Mouse (Mus musculus): ENCODE data around the gene Cenpo. TPM values are rescaled to one million over a fixed set of nuclear protein-coding genes. Genes with fewer than 3 reads are reported as not detected.
"Not testable (repeated sequence)": the region's sequence is repeated elsewhere in the genome, so short reads cannot be mapped to it uniquely, and the experiment has no call there.

The Cenpo gene
- 1 to 10 TPM; 3.3 to 5.7 (median 4.7) TPM for total RNA-seq (2022)

DNA sequence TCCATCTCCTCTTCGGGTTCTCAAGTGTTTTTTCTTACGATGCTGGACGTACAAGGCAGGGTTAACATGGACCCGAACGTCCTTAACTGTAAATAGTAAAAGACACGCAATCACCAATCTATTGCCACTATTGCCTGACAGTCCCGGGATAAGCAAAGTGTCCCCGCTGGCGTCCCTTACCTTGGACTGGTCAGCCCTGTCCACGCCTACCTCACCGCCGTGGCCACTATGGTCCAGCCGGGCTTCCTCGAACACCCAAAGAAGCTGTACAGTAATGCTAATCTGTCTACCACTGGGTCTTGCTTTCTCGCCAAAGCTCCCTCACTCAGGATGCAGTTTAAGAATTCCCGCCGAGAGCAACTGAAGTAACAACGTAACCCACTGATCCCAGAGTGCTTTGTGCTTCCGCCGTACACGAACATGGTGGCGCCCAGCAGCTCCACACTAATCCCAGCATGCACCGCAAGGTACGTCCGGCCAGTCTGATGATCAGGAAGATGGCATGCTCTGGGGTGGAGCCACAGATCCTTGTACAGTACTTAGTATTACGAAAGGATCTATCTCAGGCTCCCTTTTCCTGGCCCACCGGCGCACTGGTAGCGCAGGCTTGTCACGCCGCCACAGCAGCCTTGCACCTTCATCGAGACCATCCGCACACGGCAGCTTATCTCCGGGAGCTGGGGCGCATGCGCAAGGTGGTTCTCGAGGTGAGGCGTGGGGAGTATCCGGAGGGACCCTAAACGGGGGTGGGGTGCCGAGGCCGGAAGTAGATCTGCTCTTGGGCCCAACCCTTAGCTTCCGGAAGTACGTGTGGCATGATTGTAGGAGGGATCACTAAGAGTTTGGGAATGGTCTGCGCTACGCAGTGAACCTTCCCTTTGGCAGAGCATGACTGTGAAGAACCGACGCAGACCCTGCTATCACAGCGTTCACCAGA lies at the start of gene Cenpo, which contains the start of gene Ptrhd1:
Gene Cenpo (minus strand): TSS at position 723 of the 937 bp plus-strand sequence.
Gene Ptrhd1 (plus strand): TSS at position 456 of the 937 bp plus-strand sequence.
- peak; percentile 96 to 98 for DNase-seq (ENCODE audit: low spot score in 2 of 2)

DNA sequence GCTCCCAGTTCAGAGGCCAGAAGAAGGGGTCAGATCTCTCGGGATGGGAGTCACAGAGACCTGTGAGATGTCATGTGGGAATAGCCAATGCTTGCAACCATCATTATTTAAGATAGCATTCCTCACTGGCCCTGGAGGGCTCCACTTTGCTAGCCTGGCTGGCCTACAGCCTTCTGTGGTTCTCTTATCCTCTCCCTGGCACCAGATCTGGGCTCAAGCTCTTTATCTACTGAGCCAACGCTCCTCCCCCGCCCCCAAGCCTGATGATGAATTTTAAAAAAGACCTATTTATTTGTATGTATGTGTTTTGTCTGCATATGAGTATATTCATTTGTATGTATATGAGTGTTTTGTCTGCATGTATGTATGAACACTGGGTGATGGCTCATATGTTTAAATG lies 45.8 kb upstream of the Cenpo start:
- DNase-seq (ENCODE audit: low spot score in 2 of 2) = no peak

DNA sequence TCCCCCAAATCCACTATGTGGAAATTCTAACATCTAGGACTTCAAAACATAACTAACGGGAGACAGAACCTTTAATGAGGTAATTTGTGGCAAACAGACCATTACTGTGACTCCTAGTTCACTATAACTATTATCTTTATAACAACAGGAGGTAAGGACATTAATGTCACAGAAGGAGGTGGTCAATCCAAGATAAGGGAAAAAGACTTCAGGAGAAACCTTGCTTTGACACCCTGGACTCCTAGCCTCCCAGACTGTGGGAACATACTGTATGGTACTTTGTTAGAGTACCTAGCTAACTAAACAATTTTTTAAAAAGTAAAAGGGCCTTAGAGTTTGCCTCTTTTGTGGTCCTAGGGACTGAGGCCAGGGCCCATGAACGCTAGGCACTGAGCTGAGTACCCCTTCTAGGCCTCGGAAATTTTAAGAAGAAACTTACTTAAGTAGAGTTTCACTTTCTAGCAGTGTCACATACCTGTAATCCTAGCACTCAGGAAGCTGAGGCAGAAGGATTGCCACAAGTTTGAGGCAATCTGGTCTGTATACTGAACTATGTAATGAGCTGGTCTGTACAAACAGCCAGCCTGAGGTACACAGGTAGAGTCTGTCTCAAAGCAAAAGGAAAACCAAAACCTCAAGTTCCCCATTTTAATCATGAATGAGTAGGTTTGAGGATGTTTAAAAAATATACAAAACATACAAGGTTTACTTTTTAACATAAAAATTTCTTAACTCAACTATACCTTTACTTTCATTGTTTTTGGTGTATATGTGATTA lies 45.1 kb upstream of the Cenpo start:
- DNase-seq (ENCODE audit: low spot score in 2 of 2) = no peak

DNA sequence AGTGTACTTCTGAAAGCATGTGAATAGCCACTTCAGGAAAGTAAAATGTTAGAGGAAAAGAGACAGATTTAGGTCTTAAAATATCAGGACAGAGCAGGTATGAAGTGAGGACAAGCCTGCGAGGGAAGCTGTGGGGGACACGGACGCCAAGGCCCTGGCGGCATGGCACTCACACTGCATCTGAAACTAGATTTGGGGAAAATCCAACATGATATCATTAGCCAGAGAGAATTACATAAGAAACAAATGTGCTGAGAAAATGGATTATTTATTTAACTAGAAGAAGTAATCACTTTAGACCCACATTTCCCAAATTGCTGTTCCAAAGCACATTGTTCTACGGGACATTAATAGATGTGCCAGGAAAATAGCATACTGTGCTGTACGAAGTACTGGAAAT lies 37.0 kb upstream of the Cenpo start:
- no peak for DNase-seq (ENCODE audit: low spot score in 2 of 2)

- DNase-seq (ENCODE audit: low spot score in 2 of 2) = no peak
Observed at GRCm38 (mm10) chr12:4267765-4268164, 33.7 kb upstream of the Cenpo start.

GRCm38 (mm10) chr12:4252742-4253655 lies 18.9 kb upstream of the Cenpo start:
- no peak for DNase-seq (ENCODE audit: low spot score in 2 of 2)

DNA sequence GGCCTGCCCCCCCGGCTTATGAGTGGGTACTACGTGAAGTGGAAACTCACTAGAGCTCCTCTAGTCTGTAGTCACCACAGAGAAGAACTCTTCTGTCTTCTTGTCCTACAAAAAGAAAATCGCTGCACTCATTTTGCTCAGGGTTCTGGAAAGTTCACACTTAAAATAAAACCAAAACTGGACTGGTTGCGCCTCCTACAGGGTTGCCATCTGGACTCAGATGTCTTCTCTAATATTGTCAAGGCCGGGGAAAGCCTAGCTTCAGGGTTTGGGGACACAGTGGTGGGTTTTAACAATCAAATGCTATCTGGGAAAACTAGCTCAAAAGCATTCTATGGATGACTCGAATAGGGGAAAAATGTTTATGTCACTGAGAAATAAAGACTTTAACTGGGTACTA lies 15.7 kb upstream of the Cenpo start:
- DNase-seq (ENCODE audit: low spot score in 2 of 2) = no peak

- no peak for DNase-seq (ENCODE audit: low spot score in 2 of 2)
Observed at GRCm38 (mm10) chr12:4245742-4246141, 11.6 kb upstream of the Cenpo start.

GRCm38 (mm10) chr12:4243805-4244204 lies 9.7 kb upstream of the Cenpo start:
- DNase-seq (ENCODE audit: low spot score in 2 of 2) = no peak

DNA sequence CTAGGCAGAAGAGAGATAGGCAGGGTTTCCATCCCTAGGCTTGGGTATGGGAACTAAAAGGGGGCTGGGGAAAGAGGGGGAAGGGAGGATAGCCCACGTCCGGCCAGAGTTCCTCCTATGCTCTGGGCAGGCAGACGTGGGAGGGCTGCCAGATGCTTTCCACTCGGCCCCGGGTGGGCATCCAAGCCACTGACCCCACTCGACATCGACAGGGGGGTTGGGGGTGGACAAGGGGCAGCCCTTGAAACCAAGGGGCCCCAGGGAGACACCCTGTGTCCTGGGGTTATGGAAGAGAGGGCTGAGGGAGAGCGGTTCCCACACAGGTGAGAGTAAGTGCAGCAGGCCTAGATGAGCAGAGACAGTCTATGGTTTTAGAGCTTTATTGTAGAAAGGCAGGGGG lies 6.2 kb upstream of the Cenpo start:
- DNase-seq (ENCODE audit: low spot score in 2 of 2) = not testable (repeated sequence)

DNA sequence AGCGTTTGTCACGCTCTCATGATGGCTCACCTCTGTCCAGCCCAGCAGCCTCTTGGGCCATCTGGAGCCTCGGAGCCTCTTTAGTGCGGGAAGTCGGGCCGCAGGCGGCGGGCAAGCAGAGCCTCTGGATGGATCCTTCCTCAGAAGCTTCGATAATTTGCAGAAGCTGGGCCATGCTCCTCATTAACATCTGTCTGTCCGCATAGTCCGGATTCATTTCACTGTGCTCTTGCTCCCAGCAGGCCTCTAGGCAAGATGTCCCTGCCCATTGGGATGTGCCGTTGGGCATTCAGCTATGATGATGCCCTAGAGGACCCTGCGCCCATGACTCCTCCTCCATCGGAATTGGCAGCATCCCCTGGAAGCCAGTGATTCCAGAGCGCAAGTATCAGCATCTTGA lies 3.4 kb upstream of the Cenpo start:
- DNase-seq (ENCODE audit: low spot score in 2 of 2) = no peak

GRCm38 (mm10) chr12:4232777-4233176 lies 1.3 kb downstream of the Cenpo start:
- no peak for DNase-seq (ENCODE audit: low spot score in 2 of 2)

DNA sequence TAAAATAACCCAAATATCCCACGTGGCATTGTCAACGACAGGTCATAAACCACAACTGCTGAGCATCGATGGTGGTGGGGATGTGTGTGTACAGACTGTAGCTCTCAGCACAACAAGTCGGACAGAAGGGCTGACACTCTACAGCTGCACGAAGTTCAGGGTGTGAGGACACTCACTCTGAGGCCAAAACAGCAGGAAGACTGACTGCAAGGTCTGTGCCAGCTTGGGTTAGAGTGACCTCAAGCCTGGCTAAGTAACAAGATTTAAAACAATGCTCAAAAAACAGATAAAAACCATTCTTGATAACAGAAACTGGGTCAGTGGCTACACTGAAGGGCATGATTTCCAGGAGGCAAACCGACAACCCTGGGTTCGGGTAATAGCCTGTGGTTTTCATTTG lies 3.9 kb downstream of the Cenpo start:
- DNase-seq (ENCODE audit: low spot score in 2 of 2) = no peak

- no peak for DNase-seq (ENCODE audit: low spot score in 2 of 2)
Observed at GRCm38 (mm10) chr12:4212908-4213307, 21.2 kb downstream of the Cenpo start.

DNA sequence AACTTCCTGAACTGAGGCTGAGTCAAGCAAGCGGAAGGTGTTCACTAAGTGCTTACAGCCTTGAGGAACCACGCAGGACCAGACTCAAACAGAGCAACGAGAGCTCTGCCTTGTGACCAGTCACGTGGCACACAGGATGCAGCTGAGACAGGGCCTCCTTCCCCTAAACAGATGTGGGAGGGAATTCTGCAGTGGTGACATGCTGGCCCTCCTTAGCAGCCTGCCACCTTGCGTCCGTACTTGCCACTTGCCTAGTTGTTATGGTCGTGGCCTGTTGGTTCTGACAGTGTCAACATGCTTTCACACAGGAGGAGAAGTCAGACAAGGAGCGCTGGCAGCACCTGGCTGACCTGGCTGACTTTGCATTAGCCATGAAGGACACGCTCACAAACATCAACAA lies 22.9 kb downstream of the Cenpo start:
- DNase-seq (ENCODE audit: low spot score in 2 of 2) = no peak

- no peak for DNase-seq (ENCODE audit: low spot score in 2 of 2)
Observed at GRCm38 (mm10) chr12:4209196-4209595, 24.9 kb downstream of the Cenpo start.

DNA sequence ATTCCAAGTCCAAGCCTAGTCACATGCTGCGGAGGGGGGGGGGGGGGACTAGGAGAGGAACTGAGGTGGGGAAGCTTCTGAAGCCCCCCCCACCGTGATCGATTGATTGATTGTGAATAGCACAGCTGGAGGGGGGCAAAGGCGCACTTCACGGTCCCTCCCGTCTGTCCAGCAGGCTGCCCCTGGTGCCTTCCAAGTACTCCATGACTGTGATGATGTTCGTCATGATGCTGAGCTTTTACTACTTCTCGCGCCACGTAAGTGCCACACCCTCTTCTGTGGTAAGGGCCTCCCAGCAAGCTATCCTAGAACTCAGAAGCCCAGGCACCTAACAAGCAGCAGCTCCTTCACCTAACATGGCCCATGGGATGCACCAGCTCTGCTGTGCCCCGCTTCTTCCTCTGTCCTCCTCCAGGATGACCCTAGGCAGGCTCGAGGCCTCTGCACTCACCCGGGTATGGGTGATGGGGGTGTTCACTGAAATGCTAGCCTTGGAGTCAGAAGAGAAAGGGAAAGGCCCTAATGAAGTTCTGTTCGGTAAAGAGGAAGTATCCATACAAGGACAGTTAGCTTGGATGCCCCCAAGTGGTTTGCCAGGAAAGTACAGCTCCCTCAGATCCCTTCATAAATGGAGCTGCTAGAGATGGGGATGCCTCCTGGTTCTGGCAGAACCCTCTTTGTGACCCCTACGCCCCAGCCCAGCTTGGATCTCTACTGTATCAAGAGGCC lies 25.5 kb downstream of the Cenpo start:
- peak in 1 of 2 experiments; percentile 63 for DNase-seq (ENCODE audit: low spot score in 2 of 2)

DNA sequence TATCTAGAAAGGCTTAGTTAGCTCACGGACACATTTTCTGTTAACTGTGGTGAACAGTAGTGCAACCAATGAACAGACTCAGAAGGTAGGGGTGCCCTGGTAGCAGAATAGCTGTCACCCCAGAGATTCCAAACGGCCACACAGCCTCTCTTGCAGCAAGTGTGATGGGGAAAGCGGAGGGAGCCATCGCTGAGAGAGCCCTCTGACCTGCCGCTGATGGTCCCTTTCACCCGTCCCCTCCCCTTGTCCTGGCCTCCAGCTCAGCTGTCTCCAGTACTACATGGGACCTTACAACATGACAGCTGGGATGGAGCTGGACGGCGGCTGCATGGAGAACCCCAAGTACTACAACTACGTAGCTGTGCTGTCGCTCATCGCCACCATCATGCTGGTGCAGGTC lies 28.0 kb downstream of the Cenpo start:
- DNase-seq (ENCODE audit: low spot score in 2 of 2) = no peak

DNA sequence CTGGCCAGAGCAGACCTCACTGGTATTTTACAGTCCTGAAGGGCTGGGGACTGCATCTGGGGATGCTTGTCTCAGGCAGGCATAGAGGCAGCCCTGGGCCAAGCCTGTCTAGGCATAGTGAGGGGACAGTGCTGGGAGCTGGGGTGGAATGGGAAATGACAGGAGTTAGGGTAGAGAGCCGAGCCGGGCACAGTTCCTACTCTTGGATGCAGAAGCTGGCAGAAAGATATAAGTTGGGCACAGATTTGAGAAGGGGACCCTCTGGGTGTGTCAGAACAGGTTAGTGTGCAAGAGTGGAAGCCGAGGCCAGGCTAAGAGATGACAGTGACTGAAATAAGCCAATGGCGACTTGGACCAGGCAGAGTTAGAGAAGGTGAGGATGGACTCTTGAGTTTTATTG lies 31.9 kb downstream of the Cenpo start:
- no peak for DNase-seq (ENCODE audit: low spot score in 2 of 2)

DNA sequence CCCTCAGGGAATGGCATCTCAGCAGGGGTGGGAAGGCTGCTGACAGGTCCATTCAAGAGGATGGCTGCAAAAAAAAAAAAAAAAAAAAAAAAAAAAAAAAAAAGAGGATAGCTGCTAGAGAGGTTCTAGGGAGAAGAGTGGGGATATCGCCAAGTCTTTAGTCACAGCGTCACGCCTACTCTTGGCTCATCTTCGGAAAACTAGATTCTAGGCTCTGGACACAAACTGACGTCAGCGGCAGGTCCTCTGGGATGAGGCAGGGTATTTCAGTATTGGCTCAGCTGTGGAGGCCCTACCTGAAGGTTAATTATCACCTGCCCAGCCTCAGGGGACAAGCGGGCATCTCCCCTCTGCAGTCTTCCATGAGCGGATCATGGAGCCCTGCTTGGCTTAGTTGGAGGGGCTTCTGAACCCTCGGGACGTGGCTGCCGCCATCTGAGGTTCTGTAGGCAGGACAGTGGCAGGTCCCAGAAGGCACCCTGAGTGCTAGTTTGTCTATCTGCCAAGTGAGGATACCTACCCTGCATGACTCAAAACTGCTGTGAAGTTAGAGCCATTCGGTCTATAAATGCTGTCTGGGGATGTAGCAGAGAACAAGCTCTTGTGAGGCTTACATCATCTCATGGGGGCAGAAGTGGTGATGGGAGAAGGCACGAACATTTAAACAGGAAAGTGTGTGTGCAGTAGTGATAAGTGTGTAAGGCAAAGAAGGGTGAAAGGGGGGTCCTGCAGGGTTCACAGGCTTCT lies 32.5 kb downstream of the Cenpo start:
- peak in 1 of 2 experiments; percentile 68 for DNase-seq (ENCODE audit: low spot score in 2 of 2)

Measured in layer of hippocampus, adult 8-10 months (tissue).